Mouse (Mus musculus) spleen, postnatal 36 days (tissue): ENCODE measurements at regions not wholly inside any gene's neighbourhood (a gene's known extent, or its start where the extent isn't known, plus 50 kb on each side); places are given as distances from the start of the nearest gene placed in this dataset.

Experiments used
- DNase-seq, 2 experiments: peaks; one replicate each; pipeline ENCODE4 v3.0.0; 2022; ENCODE audit warnings: low spot score in 2 of 2, mixed read lengths in 1 of 2

DNA sequence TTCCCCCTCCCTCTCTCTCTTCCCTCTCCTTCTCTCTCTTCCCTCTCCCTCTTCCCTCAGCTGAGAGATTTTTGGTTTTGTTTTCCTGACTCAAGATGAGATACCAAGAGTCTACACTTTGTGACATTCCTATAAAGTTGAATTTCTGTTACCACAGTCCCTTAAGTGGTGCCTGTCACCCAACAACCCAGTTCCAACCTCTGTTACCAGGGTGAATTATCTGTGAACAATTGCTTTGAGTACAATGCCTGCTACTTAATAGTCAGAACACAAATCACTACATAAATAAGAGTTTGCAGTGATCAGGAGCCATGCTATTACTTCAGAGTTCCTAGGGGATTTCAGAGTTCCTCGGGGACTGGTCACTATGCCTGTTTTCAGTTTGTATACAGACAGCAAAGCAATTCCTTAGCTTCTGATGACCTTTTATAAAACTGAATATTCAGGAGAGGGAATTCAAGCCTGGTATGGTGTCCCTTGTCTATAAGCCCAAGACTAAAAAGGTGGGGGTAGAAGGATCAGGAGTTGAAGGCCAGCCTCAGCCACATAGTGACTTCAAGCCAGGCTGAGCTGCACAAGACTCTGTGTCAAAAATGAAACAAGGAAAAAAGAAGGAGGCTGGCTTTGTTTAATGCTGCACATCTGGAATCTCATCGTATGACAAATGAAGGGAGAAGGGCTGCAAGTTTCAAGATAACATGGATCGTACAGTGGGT lies 99.2 kb upstream of the F13a1 start:
- DNase-seq, result no peak

DNA sequence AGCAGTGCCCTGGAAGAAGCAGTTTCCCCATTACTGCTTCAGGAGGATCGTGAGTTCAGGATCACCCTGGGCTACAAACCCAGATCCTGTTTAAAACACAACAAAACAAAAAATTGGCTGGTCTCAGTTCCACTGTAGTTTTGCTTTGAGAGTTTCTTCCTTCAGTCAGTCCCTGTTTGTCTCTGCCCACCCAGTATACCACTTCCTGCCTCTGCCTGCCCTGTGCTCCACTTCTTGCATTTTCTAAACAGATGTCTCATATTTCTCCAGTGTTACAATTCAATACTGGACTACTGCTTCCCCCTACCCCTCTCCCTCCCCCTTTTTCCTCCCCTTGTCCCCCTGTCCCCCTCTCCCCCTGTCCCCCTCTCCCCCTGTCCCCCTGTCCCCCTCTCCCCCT lies 98.6 kb upstream of the F13a1 start:
- peak; percentile 1 to 11 for DNase-seq

DNA sequence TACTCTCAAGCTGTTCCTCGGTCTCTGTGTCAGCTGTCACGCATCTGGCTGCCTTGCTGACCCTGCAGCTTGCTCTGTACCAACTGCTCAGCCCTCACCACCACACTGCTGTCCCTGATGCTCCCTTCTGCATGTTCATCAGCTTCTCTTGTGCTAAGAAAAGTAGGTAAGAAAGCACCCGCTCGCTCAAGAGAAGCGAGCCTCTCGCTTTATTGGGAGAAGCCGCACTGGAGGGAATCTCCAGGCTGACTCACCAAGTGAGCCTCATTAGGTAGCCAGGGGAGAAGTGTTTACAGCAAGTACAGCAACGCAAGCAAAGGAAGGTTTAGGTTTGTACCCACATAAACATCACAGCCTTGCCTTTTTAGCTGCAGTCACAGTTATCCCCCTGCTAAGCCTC lies 97.7 kb upstream of the F13a1 start:
- DNase-seq, result no peak

DNA sequence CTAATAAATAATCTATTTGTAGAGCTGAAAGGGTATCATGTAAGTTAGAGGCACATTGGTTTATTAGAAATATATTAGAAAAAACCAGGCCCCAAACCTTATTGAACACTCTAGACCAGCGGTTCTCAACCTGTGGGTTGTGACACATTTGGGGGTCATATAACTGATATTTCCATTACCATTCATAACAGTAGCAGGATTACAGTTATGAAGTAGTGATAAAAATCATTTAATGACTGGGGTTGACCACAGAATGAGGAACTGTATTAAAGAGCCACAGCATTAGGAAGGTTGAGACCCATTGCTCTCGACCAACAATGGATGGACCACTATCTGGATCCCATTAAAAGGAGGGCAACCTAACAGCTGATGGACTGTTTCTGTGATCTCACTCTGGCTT lies 92.8 kb upstream of the F13a1 start:
- no peak for DNase-seq

DNA sequence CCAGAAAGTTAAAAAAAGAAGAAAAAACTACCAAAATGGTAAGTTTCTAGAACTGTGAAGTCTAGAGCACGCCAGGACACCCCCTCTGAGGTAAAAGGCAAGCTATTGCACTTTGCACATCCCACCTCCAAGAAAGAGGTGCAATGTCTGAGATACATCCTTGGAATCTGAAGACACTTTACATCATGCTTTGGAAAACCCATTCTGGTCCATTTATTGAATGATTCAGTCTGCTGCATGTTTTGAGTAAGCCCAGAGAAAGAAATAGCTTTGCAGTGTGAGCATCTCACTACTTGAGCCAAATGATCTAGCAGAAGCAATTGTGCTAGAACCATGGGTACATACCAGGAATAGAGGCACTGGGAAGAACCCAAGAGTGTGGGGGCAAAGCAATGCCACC lies 85.1 kb upstream of the F13a1 start:
- no peak for DNase-seq

DNA sequence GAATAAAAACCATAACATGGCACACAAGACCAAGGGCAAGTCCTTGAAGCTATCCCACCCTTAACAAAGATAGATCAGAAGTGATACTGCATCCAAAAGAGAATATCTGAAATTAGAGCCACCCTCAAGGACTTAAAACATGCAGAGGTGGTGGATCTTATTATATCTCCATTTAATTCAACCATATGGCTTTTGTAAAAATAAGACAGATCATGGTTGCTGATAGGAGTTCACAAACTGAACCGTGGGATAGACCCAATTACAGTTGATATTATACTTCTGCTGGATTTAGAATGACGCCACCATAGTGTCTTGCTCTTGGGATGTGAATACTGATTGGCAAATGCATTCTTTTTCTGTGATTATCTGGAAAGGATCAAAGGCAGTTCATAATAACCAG lies 84.5 kb upstream of the F13a1 start:
- no peak for DNase-seq

DNA sequence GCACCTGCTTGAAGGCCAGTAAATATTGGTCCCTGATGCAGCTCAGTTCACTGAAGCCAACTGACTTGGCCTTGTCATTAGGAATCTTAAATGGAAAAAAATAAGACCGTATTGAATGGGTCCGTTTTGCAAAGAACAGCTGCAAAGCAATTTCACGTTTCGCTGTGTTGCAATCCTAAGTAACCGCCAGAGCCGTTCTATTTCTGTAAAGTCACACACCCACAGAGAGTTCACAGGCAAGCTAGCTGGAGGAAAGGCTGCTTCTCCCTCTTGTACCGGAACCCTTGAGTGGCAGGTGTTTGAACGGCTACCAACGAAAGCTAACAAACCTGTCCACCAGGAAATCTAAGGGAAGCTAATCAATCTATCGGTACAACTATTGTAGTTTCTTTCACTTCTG lies 80.6 kb upstream of the F13a1 start:
- peak in 1 of 2 experiments; percentile 10 for DNase-seq

DNA sequence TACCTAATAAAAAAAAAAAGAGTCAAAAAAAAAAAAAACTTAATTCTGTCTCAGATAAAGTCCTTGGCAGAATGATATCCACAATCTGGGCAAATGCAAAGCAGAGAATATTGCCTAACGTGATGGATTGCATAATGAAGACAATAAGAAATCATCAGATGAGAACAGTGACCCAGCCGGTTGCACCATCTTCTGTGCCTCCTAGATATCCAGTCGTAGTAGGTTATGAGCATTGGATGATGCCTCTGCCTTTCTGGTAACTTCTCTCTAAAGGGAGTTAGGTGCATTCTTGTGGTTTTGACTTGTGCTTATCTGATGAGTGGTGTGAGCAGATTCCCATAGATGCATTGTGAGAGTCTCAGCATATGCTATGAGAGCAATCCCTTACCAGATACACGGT lies 71.6 kb upstream of the F13a1 start:
- no peak for DNase-seq

DNA sequence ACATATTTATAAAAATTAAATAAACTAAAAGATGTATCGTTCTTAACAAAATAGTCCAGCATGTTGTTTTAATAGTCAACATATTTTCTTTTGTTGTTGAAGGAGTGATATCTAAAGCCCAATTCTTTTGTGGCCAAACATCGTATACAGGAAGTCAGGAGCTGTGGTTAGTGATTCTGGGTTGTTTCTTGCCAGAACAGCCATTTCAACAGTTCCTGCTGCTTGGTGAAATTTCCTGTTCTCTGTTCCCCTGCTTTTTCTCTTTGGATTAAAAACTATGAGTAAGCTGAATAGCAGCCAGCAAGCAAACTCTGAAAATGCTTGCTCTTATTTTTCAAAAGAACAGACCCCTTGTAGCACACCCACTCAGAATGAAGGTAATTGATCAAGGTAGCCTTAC lies 70.2 kb upstream of the F13a1 start:
- DNase-seq, result peak in 1 of 2 experiments; percentile 3

DNA sequence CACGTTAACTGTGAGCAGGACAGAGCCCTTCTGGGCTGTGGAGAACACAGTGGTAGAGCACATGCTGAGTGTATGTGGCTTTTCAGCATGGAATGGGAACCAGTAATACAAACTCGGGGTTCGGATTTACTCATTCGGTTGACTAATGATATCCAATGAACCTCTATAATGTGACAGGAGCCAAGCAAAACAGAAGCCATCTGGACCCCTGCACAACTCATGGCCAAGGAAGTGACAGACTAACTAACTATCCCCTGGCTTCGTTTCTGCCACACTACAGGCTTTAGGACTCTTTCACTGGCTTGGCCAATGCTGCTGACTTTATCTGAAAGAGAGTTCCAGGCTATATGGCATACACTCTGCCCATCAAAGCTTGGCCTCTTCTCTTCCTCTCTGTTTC lies 64.3 kb upstream of the F13a1 start:
- DNase-seq, result no peak

DNA sequence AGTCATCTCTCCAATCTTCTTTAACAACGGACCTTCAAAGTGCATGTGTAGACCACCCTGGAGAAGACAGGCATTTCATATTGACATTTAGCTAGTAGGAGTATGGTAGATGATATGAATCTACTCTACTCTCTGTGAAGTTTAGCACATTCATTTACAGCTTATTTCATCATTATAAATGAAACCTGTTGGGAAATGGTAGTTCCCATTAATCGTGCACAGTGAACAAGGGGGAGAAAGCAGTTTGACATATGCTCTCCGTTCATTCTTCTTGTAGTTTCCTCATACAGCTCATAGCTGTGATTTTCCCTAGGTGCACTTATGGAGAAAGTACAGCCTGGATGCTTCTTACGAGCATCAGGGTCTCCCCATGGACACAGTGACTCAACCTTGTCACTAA lies 61.7 kb upstream of the F13a1 start:
- no peak for DNase-seq

DNA sequence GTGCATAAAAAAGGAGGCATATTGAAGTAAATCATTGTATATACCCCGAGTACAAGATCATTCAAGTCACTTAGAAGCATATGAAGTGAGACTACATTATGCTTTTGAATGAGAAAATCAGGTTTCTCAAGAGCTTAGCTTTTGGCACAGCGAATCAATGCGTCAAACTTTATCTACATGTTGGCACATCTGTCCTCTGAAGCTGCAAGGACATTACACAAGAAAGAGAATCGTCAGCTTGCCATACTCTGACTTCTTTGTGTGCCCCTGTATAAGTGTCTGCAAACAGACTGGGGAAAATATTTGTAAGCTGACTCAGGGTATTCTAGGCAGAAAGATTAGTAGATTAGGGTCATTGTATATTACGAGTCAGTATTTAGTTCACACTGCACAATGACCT lies 57.7 kb upstream of the F13a1 start:
- no peak for DNase-seq

DNA sequence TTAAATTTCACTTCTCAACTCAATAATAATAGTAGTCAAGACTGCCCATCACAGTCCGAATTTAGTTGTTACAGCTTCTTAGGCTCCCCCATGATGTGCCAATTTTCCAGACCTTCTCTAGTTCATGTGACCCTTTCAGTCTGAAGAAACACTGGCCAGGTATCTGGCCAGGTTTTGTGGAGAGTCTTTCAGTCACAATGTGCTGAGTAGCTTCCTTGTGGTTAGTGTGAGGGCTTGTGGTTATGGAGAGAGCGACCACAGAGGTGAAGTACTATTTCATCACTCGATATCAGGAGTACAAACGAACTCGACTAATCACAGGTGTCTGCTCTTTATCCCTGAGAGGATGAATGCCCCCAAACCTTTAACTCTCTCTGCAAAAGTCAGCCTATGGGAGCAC lies 56.0 kb upstream of the F13a1 start:
- no peak for DNase-seq

DNA sequence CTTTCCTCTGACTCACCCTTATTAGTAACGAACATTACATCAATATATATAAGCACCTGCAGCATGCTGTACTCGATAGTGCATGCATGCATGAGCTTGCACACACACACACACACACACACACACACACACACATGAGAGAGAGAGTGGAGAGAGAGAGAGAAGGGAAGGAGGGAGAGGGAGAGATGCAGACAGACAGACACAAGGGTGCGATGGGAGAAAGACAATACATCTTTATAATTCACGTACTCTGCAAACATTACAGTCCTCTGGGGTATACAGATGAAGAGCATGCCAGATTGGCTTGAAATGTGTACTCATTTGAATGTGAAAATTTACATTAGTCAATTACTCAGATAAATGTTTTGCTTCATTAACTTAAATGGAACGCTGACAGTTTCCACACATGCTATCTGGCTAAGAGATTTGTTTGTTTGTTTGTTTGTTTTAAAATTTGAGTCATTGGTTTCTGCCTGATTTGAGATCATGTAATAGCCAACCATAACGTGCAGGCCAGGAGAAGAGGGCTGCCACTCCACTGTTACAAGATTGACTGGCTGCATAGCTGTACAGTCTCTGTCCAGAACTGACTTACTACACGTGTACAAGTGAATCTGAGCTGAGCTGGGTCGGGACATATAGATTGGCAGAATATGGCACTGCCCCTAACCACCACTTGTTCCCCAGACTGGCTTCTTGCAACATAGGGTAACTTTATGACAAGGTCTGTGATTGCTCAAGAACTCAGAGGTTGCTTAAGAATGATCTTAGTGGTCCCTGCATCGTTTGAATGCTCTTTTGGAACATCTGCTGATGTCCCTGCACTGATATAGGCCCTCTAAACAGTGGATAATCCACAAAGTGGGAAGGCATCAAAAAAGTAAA lies 54.6 kb upstream of the F13a1 start:
- DNase-seq, result peak in 1 of 2 experiments; percentile 4

DNA sequence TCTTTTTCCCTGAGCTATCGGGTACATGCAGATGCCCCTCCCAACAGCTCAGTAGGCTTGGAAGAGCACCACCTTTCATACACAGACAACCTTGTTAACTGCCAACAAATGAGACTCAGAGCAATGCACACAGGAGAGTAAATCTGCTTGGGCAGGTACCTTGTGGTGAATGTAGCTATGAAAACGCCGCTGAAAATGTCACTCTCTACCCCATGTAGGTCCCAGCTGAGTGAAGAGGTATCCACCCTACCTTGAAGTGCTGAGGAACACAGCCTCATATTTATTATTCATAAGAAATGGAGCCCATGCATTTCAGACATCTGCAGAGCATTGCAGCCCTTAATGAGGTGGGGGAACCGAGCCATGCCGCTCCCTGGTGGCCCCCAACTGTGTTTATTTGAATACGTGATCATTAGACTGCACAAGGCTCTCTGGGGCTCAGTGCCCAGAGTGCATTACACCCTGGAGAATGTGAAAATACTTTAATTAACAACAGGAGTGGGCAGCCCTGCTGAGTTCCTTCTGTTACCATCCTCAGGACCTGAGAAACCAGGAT lies 53.8 kb upstream of the F13a1 start:
- no peak for DNase-seq

DNA sequence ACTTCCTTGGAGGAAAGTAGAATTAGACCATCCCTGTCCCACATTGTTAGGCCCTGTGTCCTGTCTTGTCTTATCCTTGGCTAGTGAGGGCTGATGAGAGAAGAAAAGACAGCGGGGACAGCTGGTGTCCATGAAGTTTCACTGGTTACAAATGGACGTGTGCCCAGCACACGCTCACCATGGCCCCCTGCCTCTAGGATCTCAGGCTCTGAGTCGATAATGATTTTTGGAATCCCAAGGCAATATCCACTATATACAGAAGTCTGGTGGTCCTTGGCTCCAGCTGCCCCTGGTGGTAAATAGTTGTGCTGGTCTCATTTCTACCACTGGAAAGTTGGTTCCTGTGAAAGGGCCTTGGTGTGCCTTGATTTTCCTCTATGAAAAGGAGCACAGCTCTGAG lies 51.7 kb upstream of the F13a1 start:
- DNase-seq, result no peak
